Mouse (Mus musculus) layer of hippocampus, postnatal 25 days (tissue): ENCODE measurements around the gene St13. TPM values are rescaled to one million over a fixed set of nuclear protein-coding genes. Genes with fewer than 3 reads are reported as not detected.
"Not testable (repeated sequence)": the region's sequence is repeated elsewhere in the genome, so short reads cannot be mapped to it uniquely, and the experiment has no call there.

Source experiments
- DNase-seq, 2 experiments: peaks; one replicate each; pipeline ENCODE4 v3.0.0; 2022; ENCODE audit warnings: mixed read lengths in 2 of 2, low spot score in 1 of 2; ENCODE audit errors: extremely low spot score in 1 of 2
- total RNA-seq, 2 experiments: library from RNA; stranded (reverse); gene quantifications; 2 replicates each; pipeline ENCODE4 v1.2.3; 2021

Gene St13
- 100 to 1,000 TPM; 171 to 182 TPM for total RNA-seq

DNA sequence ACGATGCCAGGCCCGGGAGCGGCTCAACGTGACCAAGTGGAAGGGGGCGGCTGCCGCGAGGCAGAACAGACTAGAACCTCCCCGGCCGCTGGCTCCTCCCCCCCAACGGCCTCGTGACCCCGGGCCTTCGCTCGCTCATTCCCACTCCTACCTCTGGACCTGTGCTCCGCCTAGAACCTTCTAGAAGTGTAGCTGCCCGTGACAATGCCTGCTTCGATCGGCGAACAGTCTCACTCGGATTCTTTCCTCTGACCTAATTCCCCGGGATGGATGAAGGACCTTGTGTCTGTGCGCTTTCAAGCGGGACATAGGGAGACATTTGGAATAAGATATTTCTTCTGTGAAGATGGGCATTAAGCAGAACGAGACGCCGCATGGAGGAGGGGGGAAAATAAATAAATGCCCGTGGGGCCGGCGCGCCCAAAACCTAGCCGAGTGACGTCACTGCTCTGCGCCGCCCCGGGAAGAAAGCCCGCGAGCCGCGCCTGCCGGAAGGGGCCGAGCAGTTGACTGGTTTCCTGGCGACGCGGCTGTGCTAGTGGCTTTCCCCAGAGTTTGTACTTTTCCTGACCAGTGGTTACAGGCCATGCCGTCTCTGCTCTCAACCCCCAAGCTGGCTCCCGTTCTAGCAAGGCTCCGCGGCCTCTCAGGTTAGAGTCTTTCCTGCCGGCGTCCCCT, at the start of gene St13, which contains the start of gene Xpnpep3:
Gene St13 (minus strand): TSS at position 440 of the 678 bp plus-strand sequence.
Gene Xpnpep3 (plus strand): TSS at position 501 of the 678 bp plus-strand sequence.
- peak; percentile 99 for DNase-seq

DNA sequence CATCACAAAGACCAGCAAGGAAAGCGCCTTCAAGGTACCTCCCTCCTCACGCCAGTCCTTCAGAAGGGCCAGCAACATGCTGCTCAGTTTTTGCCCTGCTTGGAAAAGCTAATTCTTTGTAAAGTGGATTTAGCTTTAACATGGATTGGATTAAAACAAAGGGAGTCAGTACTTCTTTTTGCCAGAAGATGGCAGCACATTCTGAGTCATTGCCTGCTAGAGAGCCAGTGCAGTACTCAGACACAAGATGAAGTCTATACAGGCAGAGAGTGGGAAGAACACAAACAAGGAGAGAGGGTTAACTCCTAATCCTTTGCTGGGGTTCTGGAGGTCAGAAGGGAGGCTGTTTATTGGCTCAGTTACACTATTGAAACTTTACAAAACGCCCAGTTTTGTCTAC, 48.6 kb upstream of the St13 start:
- DNase-seq = peak in 1 of 2 experiments; percentile 61

DNA sequence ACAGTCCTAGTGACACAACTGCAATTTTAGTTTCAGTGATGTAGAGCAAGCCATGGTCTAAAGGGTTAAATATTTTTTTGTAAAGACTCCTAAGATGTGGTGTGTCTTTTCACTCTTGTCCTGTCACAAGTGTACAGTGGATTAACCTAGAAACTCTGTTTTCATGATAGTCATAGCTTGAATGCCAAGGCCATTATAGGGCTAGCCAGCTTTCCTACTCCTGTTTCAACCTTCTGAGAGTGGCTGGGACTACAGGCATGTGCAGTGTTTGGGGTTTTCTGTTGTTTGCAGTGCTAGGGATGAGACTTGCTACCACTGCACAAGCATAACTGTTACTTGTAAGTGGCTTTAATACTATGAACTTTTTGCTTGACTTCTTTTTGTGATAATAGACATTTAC, 39.4 kb upstream of the St13 start:
- DNase-seq = no peak

DNA sequence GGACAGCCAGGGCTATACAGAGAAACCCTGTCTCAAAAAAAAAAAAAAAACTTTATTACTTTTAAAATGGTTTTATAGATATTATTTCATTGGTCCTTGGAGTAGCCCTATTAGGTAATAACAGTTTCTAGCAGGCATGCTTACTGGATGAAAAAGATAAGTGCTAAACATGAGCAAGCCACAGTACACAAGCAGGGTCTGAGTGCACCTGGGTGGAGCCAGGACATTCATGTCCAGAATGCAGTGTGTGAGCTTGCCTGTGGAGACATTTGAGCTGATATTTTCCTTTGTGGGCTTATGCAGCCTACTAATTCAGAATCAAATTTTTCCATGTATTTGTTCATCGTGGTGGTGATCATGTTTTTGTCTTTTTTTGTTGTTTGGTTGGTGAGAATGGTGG, 38.5 kb upstream of the St13 start:
- DNase-seq = no peak

DNA sequence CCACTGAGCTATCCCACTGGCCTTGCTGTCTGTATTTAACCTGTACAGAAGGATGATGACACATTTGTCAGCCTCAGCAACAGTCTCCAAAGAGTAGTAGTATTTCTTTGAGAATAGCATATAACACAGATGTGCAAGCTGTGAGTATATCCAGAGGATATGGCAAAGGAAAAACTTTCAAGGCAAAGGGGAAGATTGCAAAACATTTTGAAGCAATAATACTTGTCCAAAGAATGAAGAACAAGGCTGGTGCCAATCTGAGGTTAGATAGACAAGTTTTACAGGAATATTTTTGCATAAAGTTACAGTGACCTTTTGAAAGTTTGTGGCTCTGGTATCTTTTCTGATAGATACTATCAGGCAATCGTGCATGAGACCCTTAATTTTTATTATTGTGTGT, 31.3 kb upstream of the St13 start:
- no peak for DNase-seq

DNA sequence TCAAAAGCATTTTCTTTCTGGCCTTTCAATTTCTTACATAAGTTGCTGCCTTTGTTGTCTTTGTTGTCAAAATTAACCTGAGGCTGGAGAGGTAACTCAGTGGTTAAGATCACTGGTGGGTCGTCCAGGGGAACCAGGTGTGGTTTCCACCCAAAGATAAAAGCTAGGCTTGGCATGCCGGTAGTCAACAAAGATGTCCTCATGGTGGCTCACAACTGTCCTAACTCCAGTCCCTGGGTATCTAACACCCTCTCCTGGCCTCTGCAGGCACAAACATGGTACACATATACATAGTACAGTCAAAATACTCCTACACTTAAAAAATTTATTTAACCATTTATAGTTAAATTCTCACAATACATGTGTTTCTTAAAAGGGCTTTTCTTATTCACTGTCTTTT, 28.1 kb upstream of the St13 start:
- no peak for DNase-seq

DNA sequence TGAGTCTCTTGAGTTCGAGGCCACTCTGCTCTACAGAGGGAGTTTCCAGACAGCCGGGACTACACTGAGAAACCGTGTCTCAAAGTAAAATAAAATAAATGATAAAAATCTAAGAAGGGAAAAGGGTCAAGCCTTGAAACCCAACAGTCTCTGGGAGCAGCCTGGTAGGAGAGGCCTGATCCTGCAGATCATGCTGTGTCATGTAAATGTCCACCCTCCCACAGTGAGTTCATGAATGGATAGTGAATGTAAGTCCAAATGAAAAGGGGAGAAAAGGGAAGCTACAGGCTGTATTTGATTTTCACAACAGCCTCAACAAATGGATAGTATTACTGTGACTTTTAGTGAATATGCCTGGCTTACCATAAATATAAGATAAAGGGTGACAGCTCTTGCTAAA, 25.4 kb upstream of the St13 start:
- no peak for DNase-seq

DNA sequence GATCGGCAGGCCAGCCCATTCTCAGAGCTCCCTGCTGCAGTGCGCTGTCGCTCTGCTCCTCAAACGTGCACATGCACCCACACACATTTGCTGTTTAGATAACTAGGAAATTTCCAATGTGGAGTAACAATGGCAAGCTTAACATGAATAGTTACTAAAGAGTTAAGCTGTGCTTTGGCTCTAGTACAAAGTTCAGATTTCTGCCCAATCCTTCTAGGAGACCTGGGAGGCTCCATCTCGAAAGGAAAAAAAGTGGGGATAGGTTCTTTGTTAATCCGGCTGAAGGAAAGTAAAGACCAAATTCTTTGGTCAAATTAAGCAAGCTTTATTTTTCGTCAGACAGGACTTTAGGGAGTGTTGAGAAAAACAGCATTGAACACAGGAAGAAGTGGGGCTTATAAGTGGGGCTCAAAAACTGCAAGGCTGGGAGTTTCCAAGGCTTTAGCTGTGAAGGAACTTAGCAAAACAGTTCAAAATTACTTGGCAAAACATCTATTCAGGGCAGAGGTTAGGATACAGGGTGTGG, 22.3 kb upstream of the St13 start:
- DNase-seq = no peak

DNA sequence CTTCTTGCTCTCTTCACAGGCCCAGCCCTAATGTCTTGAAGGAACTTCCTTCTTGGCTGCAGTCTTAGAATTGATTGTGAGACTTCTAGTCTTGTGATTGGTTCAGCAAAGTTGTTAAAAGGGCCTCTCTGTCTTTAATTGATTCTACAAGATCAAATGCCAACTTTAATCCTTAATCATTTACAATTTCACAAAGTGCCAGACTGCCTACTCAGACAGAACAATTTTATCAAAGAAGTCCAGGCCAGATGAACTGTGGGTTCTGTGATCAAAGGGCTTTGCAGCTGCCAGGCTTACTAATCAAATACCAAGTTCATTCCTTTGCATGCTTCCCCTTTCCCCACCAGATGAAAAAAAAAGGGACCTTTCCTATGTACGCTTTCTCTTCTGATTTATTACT, 21.6 kb upstream of the St13 start:
- DNase-seq = no peak

DNA sequence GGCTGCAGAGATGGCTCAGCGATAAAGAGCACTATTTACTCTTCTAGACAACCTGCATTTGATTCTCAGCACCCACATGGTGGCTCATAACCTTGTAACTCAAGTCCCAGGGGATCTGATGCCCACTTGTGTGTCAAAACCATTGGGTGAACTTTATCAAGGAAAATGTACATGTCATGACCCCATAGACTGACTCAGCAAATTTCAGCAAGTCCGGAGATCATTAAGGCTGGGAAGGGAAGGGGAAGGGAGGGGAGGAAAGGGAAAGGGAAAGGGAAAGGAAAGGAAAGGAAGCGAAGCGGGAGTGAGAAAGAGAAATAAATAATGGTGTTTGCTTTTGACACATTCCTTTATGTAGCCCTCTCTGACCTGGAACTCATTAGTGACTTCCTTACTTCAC, 18.2 kb upstream of the St13 start:
- no peak for DNase-seq

DNA sequence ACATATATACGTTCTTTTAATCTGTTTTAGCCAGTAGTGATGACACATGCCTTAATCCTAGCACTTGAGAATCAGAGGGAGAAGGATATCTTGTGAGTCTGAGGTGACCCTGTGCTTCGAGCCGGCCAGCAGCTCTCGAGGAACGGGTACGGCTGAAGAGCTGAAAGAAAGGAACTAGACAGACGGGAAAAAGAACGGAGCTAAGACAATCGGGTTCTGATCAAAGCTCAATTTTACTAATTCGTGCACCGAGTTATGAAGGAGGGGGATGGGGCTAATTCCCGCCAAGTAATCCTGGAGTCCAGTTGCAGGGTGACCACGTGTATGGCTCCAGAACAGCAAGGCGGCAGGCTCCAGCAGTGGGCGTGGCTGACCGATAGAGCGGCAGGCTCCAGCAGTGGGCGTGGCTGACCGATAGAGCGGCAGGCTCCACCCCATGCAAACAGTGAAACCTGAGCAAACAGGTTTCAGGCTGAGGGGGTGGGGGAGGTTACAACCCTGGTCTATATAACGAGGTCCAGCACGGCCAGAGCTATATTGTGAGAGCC, 17.0 kb upstream of the St13 start:
- DNase-seq = not testable (repeated sequence)

DNA sequence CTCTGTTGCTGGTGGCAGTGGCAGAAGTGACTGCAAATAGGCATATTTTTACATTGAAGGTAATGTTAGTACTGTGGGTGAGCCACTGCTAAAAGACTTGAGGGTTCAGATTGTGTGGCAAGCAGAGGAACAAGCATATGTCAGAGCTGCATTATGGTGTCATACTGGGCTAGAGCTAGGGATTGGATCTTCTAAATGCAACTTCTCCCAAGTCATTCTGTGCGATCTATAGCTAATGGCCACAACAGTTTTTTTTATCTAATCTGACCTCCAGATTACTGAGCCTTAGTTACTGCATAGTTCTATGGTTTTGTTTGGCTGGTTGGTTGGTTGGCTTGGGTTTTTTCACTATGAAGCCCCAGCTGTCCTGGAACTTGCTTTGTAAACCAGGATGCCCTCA, 8.3 kb upstream of the St13 start, which contains the start of gene Dnajb7:
Gene Dnajb7 (minus strand): TSS at position 101 of the 400 bp plus-strand sequence.
- no peak for DNase-seq

DNA sequence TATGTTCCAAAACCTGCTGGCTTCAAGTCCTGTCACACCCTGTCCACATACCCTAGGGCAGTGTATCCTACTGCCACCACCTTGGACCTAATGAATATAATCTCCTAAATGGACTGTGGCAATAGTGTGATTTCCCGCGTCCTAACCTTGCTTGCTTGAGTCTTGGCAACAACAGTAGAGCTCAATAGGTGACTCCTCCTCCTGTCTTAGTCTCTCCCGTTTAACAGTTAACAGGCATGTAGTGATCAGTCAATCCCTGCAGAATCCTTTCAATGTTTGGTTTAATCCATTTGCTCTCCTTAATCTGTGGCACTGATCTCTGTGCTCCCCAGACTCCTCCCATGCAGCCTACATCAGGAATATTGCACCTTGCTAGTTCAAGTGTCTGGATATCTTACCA, 5.1 kb upstream of the St13 start:
- no peak for DNase-seq

DNA sequence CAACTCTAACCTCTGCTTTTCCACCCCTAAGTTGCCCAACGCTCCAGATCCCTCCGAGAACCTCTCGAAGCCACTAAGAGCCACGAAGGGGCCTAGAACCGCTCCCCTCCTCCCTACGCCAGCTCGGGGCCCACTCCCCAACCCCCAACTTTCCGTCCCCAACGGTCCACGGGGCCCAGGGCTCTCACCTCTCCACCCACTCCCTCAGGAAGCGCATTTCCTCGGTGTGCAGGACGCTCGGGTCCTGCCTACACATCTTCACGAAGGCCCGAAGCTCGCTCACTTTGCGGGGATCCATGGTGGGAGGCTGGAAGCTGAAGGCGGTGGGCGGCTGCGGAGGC, 610 bp downstream of the St13 start:
- no peak for DNase-seq

DNA sequence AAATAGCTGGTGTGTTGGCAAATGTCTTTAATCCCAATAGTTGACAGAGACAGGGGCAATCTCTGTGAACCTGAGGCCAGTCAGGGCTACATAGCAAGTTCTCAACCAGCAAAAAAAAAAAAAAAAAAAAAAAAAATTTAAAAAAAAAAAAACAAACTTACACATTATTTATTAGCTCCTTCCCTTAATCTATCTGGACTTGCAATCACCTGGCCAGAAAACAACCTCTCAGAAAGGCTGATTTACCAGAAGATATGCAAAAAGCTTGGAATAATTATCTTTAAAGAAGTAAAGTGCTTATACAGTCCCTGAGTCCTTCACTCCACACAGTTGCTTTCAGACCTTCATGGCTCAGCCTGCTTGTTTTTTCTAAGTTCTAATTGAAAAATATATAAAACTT, 1.7 kb downstream of the St13 start:
- DNase-seq = no peak

DNA sequence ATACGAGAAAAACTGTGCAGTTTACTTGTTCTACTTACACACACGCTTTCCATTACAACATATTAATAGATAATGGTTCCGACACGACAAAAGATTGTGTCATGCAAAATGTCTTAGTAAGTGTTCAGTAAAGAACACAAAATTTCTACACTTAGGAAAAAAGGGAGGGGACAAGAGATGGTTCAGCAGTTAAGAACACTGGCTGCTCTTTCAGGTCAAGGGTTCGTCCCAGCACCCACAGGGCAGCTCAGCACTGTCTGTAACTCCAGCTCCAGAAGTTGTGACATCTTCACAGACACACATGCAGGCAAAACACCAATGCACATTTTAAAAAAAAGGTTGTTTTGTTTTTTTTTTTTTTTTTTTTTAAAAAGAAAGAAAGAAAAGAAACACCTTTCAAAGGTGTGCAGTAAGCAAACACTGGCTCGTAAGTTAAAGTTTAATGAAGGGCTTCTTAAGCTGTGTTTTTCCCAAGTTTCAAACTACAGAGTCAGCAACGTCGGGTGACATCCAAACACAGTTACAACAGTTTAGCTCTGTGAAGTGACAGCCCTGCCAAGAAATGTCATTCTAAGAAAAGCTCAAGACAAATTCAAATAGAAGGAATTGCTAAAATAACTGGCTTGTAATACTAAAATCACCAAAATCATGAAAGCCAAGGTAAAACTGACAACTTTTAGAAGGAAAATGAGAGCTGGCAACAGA, 5.5 kb downstream of the St13 start:
- DNase-seq = no peak

DNA sequence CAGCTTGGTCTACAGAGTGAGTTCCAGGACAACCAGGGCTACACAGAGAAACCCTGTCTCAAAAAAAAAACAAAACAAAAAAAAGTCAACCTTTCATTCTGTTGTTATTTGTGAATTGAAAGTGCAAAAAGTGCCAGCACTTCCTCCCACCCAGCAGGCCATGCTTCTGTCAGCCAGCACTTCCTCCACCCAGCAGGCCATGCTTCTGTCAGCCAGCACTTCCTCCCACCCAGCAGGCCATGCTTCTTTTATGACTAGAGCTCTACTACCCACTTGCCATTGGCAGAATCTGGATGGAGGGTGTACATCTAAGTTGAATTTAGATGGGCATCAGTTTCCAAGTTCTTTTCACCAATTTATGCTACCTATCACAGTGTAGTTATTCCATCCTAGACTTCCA, 6.9 kb downstream of the St13 start:
- DNase-seq = peak; percentile 8 to 20

DNA sequence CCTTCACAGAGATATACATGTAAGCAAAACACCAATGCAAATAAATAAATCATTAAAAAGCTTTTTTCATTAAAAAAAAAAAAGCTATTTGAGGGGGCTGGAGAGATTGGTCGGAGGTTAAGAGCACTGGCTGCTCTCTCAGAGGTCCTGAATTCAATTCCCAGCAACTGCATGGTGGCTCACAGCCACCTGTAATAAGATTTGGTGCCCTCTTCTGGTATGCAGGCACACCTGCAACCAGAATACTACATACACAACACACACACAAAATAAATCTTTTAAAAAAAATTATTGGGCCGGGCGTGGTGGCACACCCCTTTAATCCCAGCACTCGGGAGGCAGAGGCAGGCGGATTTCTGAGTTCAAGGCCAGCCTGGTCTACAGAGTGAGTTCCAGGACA, 13.6 kb downstream of the St13 start:
- DNase-seq = no peak

DNA sequence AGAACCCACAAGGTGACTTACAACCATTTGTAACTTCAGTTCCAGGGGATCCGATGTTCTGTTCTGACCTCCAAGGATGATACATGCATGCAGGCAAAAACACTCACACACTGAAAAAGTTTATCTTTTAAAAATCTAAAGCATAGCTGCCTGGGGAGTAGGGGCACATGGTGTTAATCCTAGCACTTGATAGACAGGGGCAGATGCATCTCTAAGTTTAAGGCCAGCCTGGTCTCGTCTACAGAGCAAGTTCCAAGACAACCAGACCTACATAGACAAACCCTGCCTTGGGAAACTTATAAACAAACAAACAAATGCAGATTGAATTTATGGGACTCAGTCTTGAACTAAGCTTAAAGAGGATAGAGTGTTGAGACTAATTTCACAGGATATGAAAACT, 21.0 kb downstream of the St13 start:
- no peak for DNase-seq

DNA sequence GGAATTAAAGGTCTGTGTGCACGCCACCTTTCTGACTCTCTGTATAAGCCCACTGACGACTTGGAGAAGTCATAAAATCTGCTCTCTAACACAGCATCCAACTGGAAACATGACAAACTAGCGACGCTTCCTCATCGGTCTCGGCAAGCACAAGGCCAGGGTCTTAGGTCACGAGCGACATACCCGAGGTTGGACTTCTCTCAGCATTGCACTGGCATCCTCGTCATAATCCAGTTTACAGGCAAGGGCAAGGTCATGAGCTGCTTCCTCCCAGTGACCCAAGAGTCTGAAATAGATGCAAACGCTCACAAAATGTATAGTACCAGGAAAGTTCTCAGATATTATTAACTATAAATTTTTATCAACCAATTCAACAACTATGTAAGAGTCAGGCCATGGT, 25.3 kb downstream of the St13 start:
- no peak for DNase-seq

DNA sequence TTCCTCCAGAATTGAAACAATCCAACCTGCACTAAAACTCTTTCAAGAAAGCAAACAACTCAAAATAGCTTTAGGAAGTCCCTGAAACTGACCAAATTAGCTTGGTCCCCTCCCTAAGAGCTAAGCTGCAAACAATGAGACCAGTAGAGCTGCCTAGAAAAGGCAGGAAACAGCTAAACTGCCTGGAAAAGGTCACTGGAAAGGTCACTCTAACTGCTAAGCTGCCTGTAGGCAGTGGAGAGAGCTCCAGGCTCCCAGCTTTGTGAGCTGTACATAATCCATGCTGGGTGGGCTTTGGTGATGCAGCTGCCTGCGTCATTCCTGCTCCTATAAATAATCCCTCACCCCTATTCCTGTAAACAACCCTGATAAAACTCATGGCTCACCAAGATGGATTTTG, 29.5 kb downstream of the St13 start:
- no peak for DNase-seq

DNA sequence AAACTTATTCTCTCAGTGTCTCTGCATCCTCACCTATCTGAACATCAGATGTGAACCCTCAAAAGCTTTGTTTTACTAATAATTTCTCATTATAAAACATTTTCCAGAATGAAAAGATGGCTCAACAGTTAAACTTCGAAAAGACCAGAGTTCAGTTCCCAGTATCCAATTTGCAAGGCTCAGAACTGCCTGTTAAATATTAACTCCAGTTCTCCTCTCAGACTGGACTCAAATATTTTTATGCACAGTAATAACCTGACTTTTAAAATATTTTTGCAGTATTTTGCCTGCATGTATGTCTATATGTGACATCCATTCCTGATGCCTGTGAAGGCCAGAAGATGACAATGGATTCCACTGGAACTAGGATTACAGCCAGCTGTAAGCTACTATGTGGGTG, 31.3 kb downstream of the St13 start:
- DNase-seq = no peak
